Mouse (Mus musculus) midbrain, postnatal 0 days (tissue): ENCODE data around the gene Gm17482. TPM values are rescaled to one million over a fixed set of nuclear protein-coding genes. Genes with fewer than 3 reads are reported as not detected.

Experiments used
- ATAC-seq: fragments of 200-750 bp; cut with Nextera tagmentation; 2 replicates; pipeline ENCODE4 v1.8.0; 2017; ENCODE audit warnings: moderate number of reproducible peaks, mild to moderate bottlenecking, moderate TSS enrichment, moderate library complexity; ENCODE audit not compliant: low FRiP score
- DNase-seq: peaks from one replicate; pipeline ENCODE4 v3.0.0-alpha.2; 2015; ENCODE audit warnings: low spot score
- H3K27ac ChIP-seq: fragments of 300-500 bp; sonication (generic); 2 replicates; pipeline ENCODE4 v1.5.1; 2014; ENCODE audit warnings: low read depth, mild to moderate bottlenecking, low read length, mixed read lengths
- H3K27me3 ChIP-seq: fragments of 300-500 bp; sonication (generic); 2 replicates; pipeline ENCODE4 v1.6.1; 2014; ENCODE audit warnings: low read length, control low read depth, mixed read lengths; ENCODE audit not compliant: insufficient read depth
- H3K36me3 ChIP-seq: fragments of 300-500 bp; sonication (generic); 2 replicates; pipeline ENCODE4 v1.6.1; 2014; ENCODE audit warnings: low read length, control low read depth, mixed read lengths; ENCODE audit not compliant: insufficient read depth
- H3K4me1 ChIP-seq: fragments of 300-500 bp; sonication (generic); 2 replicates; pipeline ENCODE4 v1.6.1; 2014; ENCODE audit warnings: mild to moderate bottlenecking, control low read depth, antibody characterized with exemption, low read length, mixed read lengths; ENCODE audit not compliant: insufficient read depth
- H3K4me2 ChIP-seq: fragments of 300-500 bp; sonication (generic); 2 replicates; pipeline ENCODE4 v1.6.1; 2014; ENCODE audit warnings: low read depth, mild to moderate bottlenecking, low read length, mixed read lengths; ENCODE audit not compliant: poor library complexity, severe bottlenecking
- H3K4me3 ChIP-seq: fragments of 300-500 bp; sonication (generic); 2 replicates; pipeline ENCODE4 v1.5.1; 2014; ENCODE audit warnings: low read depth, mild to moderate bottlenecking, low read length, moderate library complexity
- H3K9ac ChIP-seq: fragments of 300-500 bp; sonication (generic); replicated peaks from 2 replicates; pipeline ENCODE4 v1.6.1; 2014; ENCODE audit warnings: mild to moderate bottlenecking, low read length, moderate library complexity, mixed read lengths; ENCODE audit not compliant: poor library complexity, severe bottlenecking
- H3K9me3 ChIP-seq: fragments of 300-500 bp; sonication (generic); 2 replicates; pipeline ENCODE4 v1.6.1; 2016; ENCODE audit warnings: low read length, control low read depth
- CTCF ChIP-seq: IDR thresholded peaks from 2 replicates; pipeline ENCODE4 v1.5.1; 2016; ENCODE audit warnings: antibody characterized with exemption, mild to moderate bottlenecking
- WGBS: fragments of 180-500 bp; shearing (Covaris S2); extraction: QIAGEN DNeasy Blood & Tissue Kit; methylation state at CpG from one replicate; pipeline ENCODE4 v1.1.7; 2014; 5-methylcytosine and 5-hydroxymethylcytosine counted together
- polyA plus RNA-seq: library from polyadenylated mRNA; unstranded; fragments of >200 nt; fragmentation: Nextera tagmentation; extraction: Ambion mirVana; gene quantifications from 2 replicates; pipeline ENCODE4 v1.2.1, GENCODE M21; 2015
- total RNA-seq: library from RNA; depleted of rRNA; stranded (reverse); fragments of >200 nt; gene quantifications from 2 replicates; pipeline ENCODE4 v1.2.3, GENCODE M21; 2014; rRNA removed

Gene Gm17482
- total RNA-seq: not detected in 2 replicates
- polyA plus RNA-seq: not detected in 2 replicates

DNA sequence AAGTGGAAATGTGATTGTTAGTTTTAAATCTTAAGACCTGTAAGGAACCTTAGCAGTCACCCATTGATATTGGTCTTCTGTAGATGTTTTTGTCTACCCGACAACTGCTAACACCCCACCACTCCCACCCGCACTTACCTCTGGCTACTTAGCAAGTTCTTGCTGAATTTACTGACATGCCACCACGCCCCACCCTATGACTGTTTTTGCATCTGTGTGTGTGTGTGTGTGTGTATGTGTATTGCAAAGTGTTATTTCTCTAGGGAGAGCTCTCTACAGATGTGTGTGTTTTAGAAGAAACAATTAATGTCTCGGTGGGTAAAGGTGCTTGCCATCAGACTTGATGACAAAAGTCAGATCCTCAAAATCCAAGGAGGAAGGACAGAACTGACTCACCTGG is at the start of gene Gm17482:
TSS of gene Gm17482 (plus strand) at position 301 of the 400 bp plus-strand sequence.
- Histone ChIP-seq H3K36me3 (no peaks in the 10 kb centered on the region), H3K27ac (peak within 1 kb of the TSS; percentile 14; the same call in 1 of the 2 replicates), H3K4me2 (no peak within 1 kb of the TSS), H3K9me3 (no peaks in the 10 kb centered on the region), H3K4me1 (no peaks in the 10 kb centered on the region; the same call in 1 of the 2 replicates), H3K9ac (no peak within 1 kb of the TSS), H3K27me3 (no peaks in the 10 kb centered on the region), H3K4me3 (no peak within 1 kb of the TSS)
- TF ChIP-seq CTCF: no peak
- DNase-seq: no peak
- ATAC-seq: no peak
- WGBS: 79% methylated on average over 4 of the region's 4 CpGs

DNA sequence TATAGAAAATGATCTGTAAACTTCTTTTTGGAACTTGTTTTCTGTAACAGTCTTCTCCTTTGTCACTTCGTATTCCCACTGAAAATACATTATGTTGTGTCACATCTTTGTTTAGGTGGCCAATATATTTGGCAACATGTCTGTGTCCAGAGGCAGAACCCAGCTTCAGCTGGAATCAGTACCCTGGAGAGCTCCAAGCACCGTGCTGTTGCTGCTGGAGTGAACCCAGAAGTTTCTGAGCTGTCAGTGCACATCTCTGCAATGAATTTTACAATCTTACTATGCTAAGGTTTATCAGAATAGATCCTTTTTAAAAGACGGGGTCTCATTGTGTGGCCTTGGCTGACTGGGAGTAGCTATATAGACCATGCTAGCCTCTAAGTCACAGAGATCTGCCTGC is 48.3 kb upstream of the Gm17482 start:
- TF ChIP-seq CTCF: no peak
- Histone ChIP-seq H3K4me3 (no peak overlapping the region), H3K36me3 (no peaks in the 10 kb centered on the region), H3K27me3 (no peaks in the 10 kb centered on the region), H3K4me1 (peaks cover 2% of the 10 kb centered on the region; the same call in 1 of the 2 replicates), H3K9ac (no peak overlapping the region), H3K27ac (no peak overlapping the region), H3K4me2 (no peak overlapping the region), H3K9me3 (no peaks in the 10 kb centered on the region)
- ATAC-seq (no peak), DNase-seq (no peak)
- WGBS: 49% methylated on average over 3 of the region's 3 CpGs

DNA sequence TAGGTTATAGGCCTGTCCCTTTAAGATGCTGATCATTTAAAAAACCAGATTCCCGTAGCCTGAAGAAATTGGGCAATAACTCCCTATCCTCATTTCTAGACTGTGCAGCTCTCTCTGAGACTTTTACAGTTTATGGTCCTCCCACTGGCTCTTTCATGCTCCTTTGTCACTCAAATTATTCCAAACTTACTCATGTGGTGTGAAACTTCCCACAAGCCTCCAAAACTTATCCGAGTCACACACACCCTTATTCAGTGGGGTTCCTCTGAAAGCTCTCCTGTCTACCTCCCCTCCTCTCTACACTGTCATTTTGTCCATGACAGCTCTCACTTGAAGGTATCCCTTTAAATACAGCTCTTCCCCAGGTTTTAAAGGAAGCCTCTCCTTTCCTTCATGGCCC is 46.0 kb upstream of the Gm17482 start:
- no peak overlapping the region for H3K9ac ChIP-seq
- H3K36me3 ChIP-seq: no peaks in the 10 kb centered on the region
- 85% methylated on average over 2 of the region's 2 CpGs for WGBS
- peaks cover 2% of the 10 kb centered on the region; the same call in 1 of the 2 replicates for H3K4me1 ChIP-seq
- no peak overlapping the region for H3K4me2 ChIP-seq
- H3K4me3 ChIP-seq: no peak overlapping the region
- H3K27ac ChIP-seq: no peak overlapping the region
- H3K9me3 ChIP-seq: no peaks in the 10 kb centered on the region
- H3K27me3 ChIP-seq: no peaks in the 10 kb centered on the region
- ATAC-seq (no peak), DNase-seq (no peak)
- TF ChIP-seq CTCF: no peak

DNA sequence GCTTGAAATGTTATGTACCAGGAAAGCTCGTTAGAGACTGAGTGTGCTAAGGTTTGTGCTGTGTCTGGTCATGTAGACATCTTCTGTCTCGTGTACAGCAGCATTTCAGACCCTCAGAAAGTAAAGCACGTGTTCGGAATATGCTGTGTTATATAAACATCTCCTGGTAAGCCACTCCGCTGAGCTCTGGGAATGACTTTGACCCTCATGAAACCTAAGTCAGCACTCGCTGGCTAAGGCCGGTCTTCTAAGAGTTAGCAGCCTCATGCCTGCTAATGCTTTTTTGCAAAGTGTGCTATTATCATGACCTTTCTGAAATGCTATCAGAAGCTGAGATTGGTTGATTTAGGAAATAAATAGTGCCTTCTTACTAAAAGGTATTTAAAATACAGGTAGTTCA is 36.0 kb upstream of the Gm17482 start:
- H3K9ac ChIP-seq: no peak overlapping the region
- WGBS: 85% methylated on average over 7 of the region's 7 CpGs

DNA sequence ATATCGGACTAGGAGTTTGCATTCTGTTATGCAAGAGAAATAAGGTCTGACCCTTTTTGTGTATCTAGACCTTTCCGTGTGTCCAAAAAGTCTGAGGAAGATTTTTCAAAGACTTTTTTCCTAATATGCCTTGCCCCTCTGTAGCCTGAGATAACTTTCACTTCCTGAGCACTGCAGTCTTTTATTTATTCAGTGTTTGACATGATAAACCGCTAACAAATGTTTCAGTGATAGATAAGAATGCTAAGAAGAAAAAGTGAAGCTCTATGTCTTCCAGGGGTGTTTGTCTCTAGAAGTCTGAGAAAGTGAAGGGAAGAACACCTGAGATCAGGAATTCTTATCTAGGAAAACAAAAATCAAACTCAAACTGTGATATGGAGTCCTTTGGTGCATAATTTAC is 26.4 kb upstream of the Gm17482 start:
- ATAC-seq (no peak), DNase-seq (no peak)
- no peak overlapping the region for H3K4me3 ChIP-seq
- no peaks in the 10 kb centered on the region for H3K9me3 ChIP-seq
- no peak overlapping the region for H3K27ac ChIP-seq
- no peaks in the 10 kb centered on the region for H3K27me3 ChIP-seq
- 87% methylated on average over 3 of the region's 3 CpGs for WGBS
- no peak overlapping the region for H3K4me2 ChIP-seq
- no peak overlapping the region for H3K9ac ChIP-seq
- no peaks in the 10 kb centered on the region for H3K36me3 ChIP-seq
- no peaks in the 10 kb centered on the region for H3K4me1 ChIP-seq
- TF ChIP-seq CTCF: no peak

More for the DNA sequence above, 36.0 kb upstream of the Gm17482 start:
- DNase-seq (no peak), ATAC-seq (no peak)
- no peak overlapping the region for H3K27ac ChIP-seq
- H3K9me3 ChIP-seq: no peaks in the 10 kb centered on the region
- TF ChIP-seq CTCF: no peak
- H3K4me1 ChIP-seq: no peaks in the 10 kb centered on the region
- no peaks in the 10 kb centered on the region for H3K36me3 ChIP-seq
- H3K4me3 ChIP-seq: no peak overlapping the region
- H3K27me3 ChIP-seq: no peaks in the 10 kb centered on the region
- H3K4me2 ChIP-seq: no peak overlapping the region

DNA sequence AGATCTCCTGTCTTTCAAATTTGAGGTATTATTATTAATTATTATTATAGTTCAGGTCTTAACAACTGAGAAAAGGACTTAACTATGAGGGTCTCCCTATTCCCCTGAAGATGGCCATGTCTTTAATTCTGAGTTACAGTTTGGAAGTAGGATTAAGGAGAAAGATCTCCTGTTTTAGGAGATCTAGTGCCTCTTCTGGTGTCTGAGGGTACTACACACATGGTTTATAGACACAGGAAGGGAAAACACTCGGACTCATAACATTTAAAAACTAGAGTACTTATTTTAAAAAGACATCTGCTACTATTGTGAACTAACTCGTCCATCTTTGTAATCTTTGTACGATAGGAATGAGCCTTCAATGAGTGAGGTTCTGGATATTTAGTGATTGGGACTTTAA is 24.1 kb upstream of the Gm17482 start:
- no peak overlapping the region for H3K4me2 ChIP-seq
- H3K4me3 ChIP-seq: no peak overlapping the region
- H3K36me3 ChIP-seq: no peaks in the 10 kb centered on the region
- H3K4me1 ChIP-seq: no peaks in the 10 kb centered on the region
- ATAC-seq (no peak), DNase-seq (no peak)
- H3K9ac ChIP-seq: no peak overlapping the region
- no peaks in the 10 kb centered on the region for H3K9me3 ChIP-seq
- 75% methylated on average over 3 of the region's 3 CpGs for WGBS
- peak; percentile 32 for TF ChIP-seq CTCF
- H3K27ac ChIP-seq: no peak overlapping the region
- no peaks in the 10 kb centered on the region for H3K27me3 ChIP-seq
